Mouse (Mus musculus): ENCODE data around the gene Ccdc90b.

DNA sequence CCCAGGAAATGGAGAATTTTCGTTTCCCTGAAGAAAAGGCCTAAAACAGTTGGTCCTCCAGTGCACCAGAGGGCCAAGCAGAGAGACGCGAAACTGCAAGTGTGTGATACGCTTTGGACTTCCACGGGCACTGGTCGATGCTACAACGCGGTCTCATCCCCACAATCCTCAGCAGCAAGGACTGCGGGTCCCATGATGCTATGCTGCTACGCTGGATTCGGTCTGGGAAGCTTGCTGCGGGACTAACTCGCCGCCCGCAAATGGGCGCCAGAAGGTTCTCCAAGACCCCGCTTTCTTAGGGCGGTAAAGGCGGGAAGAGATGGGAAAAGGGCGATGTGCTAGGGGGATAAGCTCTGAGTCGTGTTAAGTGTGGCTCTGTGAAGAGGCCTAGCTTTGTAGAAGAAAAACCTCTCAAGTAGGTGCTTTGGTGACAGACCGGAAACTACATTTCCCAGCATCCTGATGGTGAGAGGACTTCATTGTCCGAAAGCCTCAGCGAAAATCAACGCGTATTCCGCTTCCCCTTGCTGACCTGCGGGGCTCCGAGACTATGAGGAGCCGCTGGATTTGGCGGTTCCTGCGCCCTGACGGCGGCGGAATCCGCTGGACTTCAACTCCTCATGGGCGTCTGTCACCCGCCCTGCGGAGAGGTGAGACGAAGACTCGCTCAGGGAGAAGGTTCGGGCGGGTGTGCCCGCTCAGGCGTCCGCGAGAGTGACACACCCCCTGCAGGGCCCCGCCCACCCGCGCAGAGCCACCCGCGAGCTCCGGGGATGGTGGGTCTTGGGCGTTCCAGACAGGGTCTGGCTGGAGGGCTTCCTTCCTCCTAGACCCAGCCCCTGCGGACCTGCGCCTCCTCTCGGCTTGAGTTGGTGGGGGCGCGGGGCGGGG is at the start of gene Ccdc90b:
- TF ChIP-seq CTCF (IDR thresholded peaks at IDR 0.05) (peak; percentile 62), POLR2A (IDR thresholded peaks at IDR 0.05; ENCODE audit: insufficient read depth, low read depth, low read length) (peak; percentile 74)

All from heart, adult 2 months (tissue).